Mouse (Mus musculus): ENCODE measurements at regions not wholly inside any gene's neighbourhood (a gene's known extent, or its start where the extent isn't known, plus 50 kb on each side); places are given as distances from the start of the nearest gene placed in this dataset.

- Histone ChIP-seq H3K9ac (no peak overlapping the region), H3K36me3 (no peaks in the 10 kb centered on the region), H3K4me1 (no peaks in the 10 kb centered on the region), H3K27ac (no peak overlapping the region), H3K9me3 (replicated peaks) (no peaks in the 10 kb centered on the region), H3K27me3 (replicated peaks) (peaks cover 55% of the 10 kb centered on the region), H3K4me2 (no peak overlapping the region), H3K4me3 (no peak overlapping the region)
- 40% methylated on average over 1 of the region's 1 CpGs for WGBS (ENCODE audit: insufficient replicate concordance)
- no peak for ATAC-seq
Measured at GRCm38 (mm10) chr11:20882756-20883155, 51.9 kb upstream of the Lgalsl start.

- WGBS (ENCODE audit: insufficient replicate concordance), result 57% methylated on average over 2 of the region's 2 CpGs
Measured at GRCm38 (mm10) chr11:20883907-20884306, 53.1 kb upstream of the Lgalsl start.

GRCm38 (mm10) chr11:20887044-20887443 lies 56.2 kb upstream of the Lgalsl start:
- no peak overlapping the region for H3K4me3 ChIP-seq
- H3K4me2 ChIP-seq, result no peak overlapping the region
- H3K27ac ChIP-seq, result no peak overlapping the region
- H3K4me1 ChIP-seq, result no peaks in the 10 kb centered on the region
- ATAC-seq, result no peak
- WGBS (ENCODE audit: insufficient replicate concordance), result 70% methylated on average over 2 of the region's 2 CpGs
- H3K27me3 ChIP-seq (replicated peaks), result peaks cover 82% of the 10 kb centered on the region
- no peaks in the 10 kb centered on the region for H3K36me3 ChIP-seq
- no peak overlapping the region for H3K9ac ChIP-seq
- H3K9me3 ChIP-seq (replicated peaks), result no peaks in the 10 kb centered on the region

More at GRCm38 (mm10) chr11:20883907-20884306, 53.1 kb upstream of the Lgalsl start:
- Histone ChIP-seq H3K4me1 (no peaks in the 10 kb centered on the region), H3K9me3 (replicated peaks) (no peaks in the 10 kb centered on the region), H3K9ac (no peak overlapping the region), H3K4me2 (no peak overlapping the region), H3K27ac (no peak overlapping the region), H3K4me3 (no peak overlapping the region), H3K27me3 (replicated peaks) (peaks cover 61% of the 10 kb centered on the region), H3K36me3 (no peaks in the 10 kb centered on the region)
- ATAC-seq, result no peak

GRCm38 (mm10) chr11:20890479-20890878 lies 59.6 kb upstream of the Lgalsl start:
- Histone ChIP-seq H3K27me3 (replicated peaks) (peaks cover 87% of the 10 kb centered on the region), H3K36me3 (no peaks in the 10 kb centered on the region), H3K4me1 (no peaks in the 10 kb centered on the region), H3K4me2 (no peak overlapping the region), H3K9ac (no peak overlapping the region), H3K4me3 (no peak overlapping the region), H3K9me3 (replicated peaks) (no peaks in the 10 kb centered on the region), H3K27ac (no peak overlapping the region)
- WGBS (ENCODE audit: insufficient replicate concordance), result 55% methylated on average over 3 of the region's 3 CpGs
- no peak for ATAC-seq

- no peak overlapping the region for H3K4me2 ChIP-seq
- 68% methylated on average over 10 of the region's 10 CpGs for WGBS (ENCODE audit: insufficient replicate concordance)
- H3K27me3 ChIP-seq (replicated peaks), result peaks cover 89% of the 10 kb centered on the region
- ATAC-seq, result no peak
- H3K36me3 ChIP-seq, result no peaks in the 10 kb centered on the region
- peaks cover 9% of the 10 kb centered on the region for H3K4me1 ChIP-seq
- no peak overlapping the region for H3K9ac ChIP-seq
- no peaks in the 10 kb centered on the region for H3K9me3 ChIP-seq (replicated peaks)
- no peak overlapping the region for H3K4me3 ChIP-seq
- H3K27ac ChIP-seq, result no peak overlapping the region
Measured at GRCm38 (mm10) chr11:20891711-20892110, 60.9 kb upstream of the Lgalsl start.

GRCm38 (mm10) chr11:20896277-20897123 lies 65.6 kb upstream of the Lgalsl start:
- H3K27ac ChIP-seq, result no peak overlapping the region
- WGBS (ENCODE audit: insufficient replicate concordance), result 9% methylated on average over 11 of the region's 11 CpGs
- H3K9ac ChIP-seq, result no peak overlapping the region
- peak; percentile 63 for ATAC-seq
- no peaks in the 10 kb centered on the region for H3K9me3 ChIP-seq (replicated peaks)
- no peak overlapping the region for H3K4me3 ChIP-seq
- peaks cover 20% of the 10 kb centered on the region for H3K4me1 ChIP-seq
- H3K36me3 ChIP-seq, result no peaks in the 10 kb centered on the region
- peak overlapping the region; percentile 5; the same call in 1 of the 2 replicates for H3K4me2 ChIP-seq
- H3K27me3 ChIP-seq (replicated peaks), result peaks cover 75% of the 10 kb centered on the region

- H3K36me3 ChIP-seq, result no peaks in the 10 kb centered on the region
- no peak overlapping the region for H3K4me3 ChIP-seq
- ATAC-seq, result no peak
- H3K27ac ChIP-seq, result no peak overlapping the region
- H3K9ac ChIP-seq, result no peak overlapping the region
- WGBS (ENCODE audit: insufficient replicate concordance), result 72% methylated on average over 7 of the region's 7 CpGs
- peaks cover 20% of the 10 kb centered on the region for H3K4me1 ChIP-seq
- no peaks in the 10 kb centered on the region for H3K9me3 ChIP-seq (replicated peaks)
- H3K27me3 ChIP-seq (replicated peaks), result peaks cover 77% of the 10 kb centered on the region
- no peak overlapping the region for H3K4me2 ChIP-seq
Measured at GRCm38 (mm10) chr11:20897468-20897867, 66.6 kb upstream of the Lgalsl start.

GRCm38 (mm10) chr11:20898558-20898957 lies 67.7 kb upstream of the Lgalsl start:
- 55% methylated on average over 4 of the region's 4 CpGs for WGBS (ENCODE audit: insufficient replicate concordance)
- ATAC-seq, result no peak
- Histone ChIP-seq H3K4me3 (no peak overlapping the region), H3K4me1 (peaks cover 20% of the 10 kb centered on the region), H3K27me3 (replicated peaks) (peaks cover 80% of the 10 kb centered on the region), H3K9ac (no peak overlapping the region), H3K27ac (no peak overlapping the region), H3K36me3 (no peaks in the 10 kb centered on the region), H3K9me3 (replicated peaks) (no peaks in the 10 kb centered on the region), H3K4me2 (no peak overlapping the region)

- no peaks in the 10 kb centered on the region for H3K9me3 ChIP-seq (replicated peaks)
- H3K9ac ChIP-seq, result no peak overlapping the region
- no peak overlapping the region for H3K27ac ChIP-seq
- 0 out of 2 replicates have a peak overlapping the region, but pooled peaks have one; percentile 17 for H3K4me2 ChIP-seq
- H3K4me3 ChIP-seq, result no peak overlapping the region
- peaks cover 20% of the 10 kb centered on the region for H3K4me1 ChIP-seq
- ATAC-seq, result peak; percentile 63
- WGBS (ENCODE audit: insufficient replicate concordance), result 42% methylated on average over 6 of the region's 6 CpGs
- H3K36me3 ChIP-seq, result no peaks in the 10 kb centered on the region
- H3K27me3 ChIP-seq (replicated peaks), result peaks cover 80% of the 10 kb centered on the region
Measured at GRCm38 (mm10) chr11:20899766-20900165, 68.9 kb upstream of the Lgalsl start.

- H3K27me3 ChIP-seq (replicated peaks), result peaks cover 74% of the 10 kb centered on the region
- no peaks in the 10 kb centered on the region for H3K9me3 ChIP-seq (replicated peaks)
- peaks cover 10% of the 10 kb centered on the region for H3K4me1 ChIP-seq
- WGBS (ENCODE audit: insufficient replicate concordance), result 60% methylated on average over 2 of the region's 2 CpGs
- ATAC-seq, result no peak
- H3K4me3 ChIP-seq, result no peak overlapping the region
- no peak overlapping the region for H3K4me2 ChIP-seq
- no peak overlapping the region for H3K9ac ChIP-seq
- no peak overlapping the region for H3K27ac ChIP-seq
- H3K36me3 ChIP-seq, result no peaks in the 10 kb centered on the region
Measured at GRCm38 (mm10) chr11:20902001-20902400, 71.1 kb upstream of the Lgalsl start.

- no peak overlapping the region for H3K4me3 ChIP-seq
- no peak overlapping the region for H3K9ac ChIP-seq
- ATAC-seq, result no peak
- H3K27me3 ChIP-seq (replicated peaks), result peaks cover 71% of the 10 kb centered on the region
- no peak overlapping the region for H3K4me2 ChIP-seq
- WGBS (ENCODE audit: insufficient replicate concordance), result 53% methylated on average over 8 of the region's 8 CpGs
- H3K36me3 ChIP-seq, result no peaks in the 10 kb centered on the region
- H3K27ac ChIP-seq, result no peak overlapping the region
- H3K9me3 ChIP-seq (replicated peaks), result no peaks in the 10 kb centered on the region
- peaks cover 10% of the 10 kb centered on the region for H3K4me1 ChIP-seq
Measured at GRCm38 (mm10) chr11:20902910-20903309, 72.1 kb upstream of the Lgalsl start.

- WGBS (ENCODE audit: insufficient replicate concordance), result 63% methylated on average over 3 of the region's 3 CpGs
- no peak overlapping the region for H3K4me3 ChIP-seq
- peaks cover 42% of the 10 kb centered on the region for H3K27me3 ChIP-seq (replicated peaks)
- H3K9me3 ChIP-seq (replicated peaks), result no peaks in the 10 kb centered on the region
- H3K36me3 ChIP-seq, result no peaks in the 10 kb centered on the region
- H3K9ac ChIP-seq, result no peak overlapping the region
- ATAC-seq, result no peak
- H3K4me1 ChIP-seq, result peaks cover 4% of the 10 kb centered on the region
- H3K27ac ChIP-seq, result no peak overlapping the region
- no peak overlapping the region for H3K4me2 ChIP-seq
Measured at GRCm38 (mm10) chr11:20907996-20908395, 77.1 kb upstream of the Lgalsl start.
